Mouse (Mus musculus): ENCODE measurements at regions not wholly inside any gene's neighbourhood (a gene's known extent, or its start where the extent isn't known, plus 50 kb on each side); places are given as distances from the start of the nearest gene placed in this dataset.

DNA sequence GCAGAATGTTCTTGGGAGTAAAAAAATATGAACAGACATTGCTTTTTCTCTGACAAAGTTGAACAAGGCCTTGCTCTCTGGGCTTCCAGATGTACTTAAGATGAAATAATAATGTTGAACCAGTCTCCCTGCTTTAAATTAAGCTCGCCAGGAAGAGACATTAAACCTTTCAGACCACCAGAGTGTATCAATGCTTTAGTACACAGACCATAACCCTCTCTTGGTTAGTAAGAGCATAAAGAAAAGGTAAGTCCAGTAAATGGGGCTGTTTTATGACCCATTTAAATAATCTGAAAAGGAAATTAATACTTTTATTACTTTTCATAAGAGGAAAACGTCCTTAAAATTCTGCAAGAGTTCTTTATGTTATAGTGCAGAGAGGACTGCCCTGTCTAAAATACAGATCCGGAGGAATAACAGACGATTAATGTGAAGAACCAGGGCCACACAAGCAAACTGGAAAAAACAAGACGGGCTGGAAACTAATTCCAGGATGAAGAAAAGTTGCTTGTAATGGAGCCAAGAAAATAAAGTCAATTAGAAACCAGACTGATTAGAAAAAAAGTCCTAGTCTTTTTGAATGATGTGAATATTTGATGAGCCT lies 74.4 kb downstream of the Mettl11b start:
- WGBS = 68% methylated on average over 5 of the region's 5 CpGs
- Histone ChIP-seq H3K9me3 (no peaks in the 10 kb centered on the region), H3K4me1 (replicated peaks) (no peaks in the 10 kb centered on the region), H3K27ac (no peak overlapping the region), H3K9ac (no peak overlapping the region), H3K4me2 (replicated peaks) (no peak overlapping the region), H3K36me3 (no peaks in the 10 kb centered on the region), H3K4me3 (replicated peaks) (no peak overlapping the region), H3K27me3 (replicated peaks) (no peaks in the 10 kb centered on the region)
- ATAC-seq = no peak

DNA sequence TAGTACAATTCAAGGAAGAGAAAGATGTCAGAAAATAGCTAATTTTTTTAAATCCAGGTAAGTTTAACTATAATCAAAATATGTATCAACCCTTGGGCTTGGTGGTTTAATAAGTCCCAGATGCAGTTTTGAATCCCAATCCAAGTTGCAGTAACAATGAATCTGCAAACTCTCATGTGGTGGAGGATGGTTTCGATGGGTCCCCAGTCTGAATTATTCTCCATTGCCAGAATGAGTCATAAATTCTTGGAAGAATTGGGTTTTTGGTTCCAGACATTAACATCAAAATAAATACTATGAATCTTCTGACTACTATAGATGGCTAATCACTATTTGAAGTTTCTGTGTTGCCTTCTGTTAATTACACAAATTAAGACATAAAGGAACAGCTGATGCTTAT lies 82.9 kb downstream of the Mettl11b start:
- 88% methylated on average over 1 of the region's 1 CpGs for WGBS
- Histone ChIP-seq H3K9me3 (no peaks in the 10 kb centered on the region), H3K27me3 (replicated peaks) (no peaks in the 10 kb centered on the region), H3K4me1 (replicated peaks) (no peaks in the 10 kb centered on the region), H3K27ac (no peak overlapping the region), H3K4me2 (replicated peaks) (no peak overlapping the region), H3K4me3 (replicated peaks) (no peak overlapping the region), H3K9ac (no peak overlapping the region), H3K36me3 (no peaks in the 10 kb centered on the region)
- ATAC-seq = no peak

DNA sequence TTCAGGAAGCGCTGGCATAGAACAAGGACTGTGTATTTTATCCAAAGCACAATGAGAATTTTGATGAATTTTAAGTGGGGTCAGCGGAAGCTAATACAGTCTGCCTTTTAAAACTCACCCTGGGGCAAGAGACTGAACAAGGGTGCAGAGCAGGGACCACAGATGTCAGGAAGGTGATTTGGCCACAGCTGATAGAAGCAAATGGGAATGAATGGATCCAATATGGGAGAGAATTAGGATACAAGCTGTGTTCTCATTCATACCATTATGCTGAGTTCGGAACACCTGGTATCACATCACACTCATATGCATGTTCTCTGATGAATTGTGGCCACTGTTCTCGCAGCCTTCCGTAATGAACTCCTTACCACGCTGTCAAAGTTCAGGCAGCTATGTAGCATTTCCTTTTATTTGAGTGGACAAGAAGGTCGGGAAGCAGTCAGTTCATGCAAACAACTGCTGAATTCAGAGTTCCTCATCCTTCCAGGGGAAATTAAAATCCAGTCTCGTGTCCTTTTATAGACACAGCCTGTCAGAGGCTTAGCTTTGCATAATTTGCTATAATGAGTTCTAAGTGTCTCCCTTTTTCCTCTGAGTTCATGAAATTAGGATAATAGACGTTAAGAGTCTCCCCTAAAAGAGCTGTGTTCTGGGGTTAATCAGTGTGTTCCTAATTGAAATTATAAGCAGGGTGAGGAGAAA lies 84.4 kb downstream of the Mettl11b start:
- Histone ChIP-seq H3K4me1 (replicated peaks) (no peaks in the 10 kb centered on the region), H3K4me3 (replicated peaks) (no peak overlapping the region), H3K36me3 (no peaks in the 10 kb centered on the region), H3K27ac (no peak overlapping the region), H3K9ac (no peak overlapping the region), H3K4me2 (replicated peaks) (no peak overlapping the region), H3K27me3 (replicated peaks) (no peaks in the 10 kb centered on the region), H3K9me3 (no peaks in the 10 kb centered on the region)
- no peak for ATAC-seq
- WGBS = 68% methylated on average over 9 of the region's 9 CpGs

DNA sequence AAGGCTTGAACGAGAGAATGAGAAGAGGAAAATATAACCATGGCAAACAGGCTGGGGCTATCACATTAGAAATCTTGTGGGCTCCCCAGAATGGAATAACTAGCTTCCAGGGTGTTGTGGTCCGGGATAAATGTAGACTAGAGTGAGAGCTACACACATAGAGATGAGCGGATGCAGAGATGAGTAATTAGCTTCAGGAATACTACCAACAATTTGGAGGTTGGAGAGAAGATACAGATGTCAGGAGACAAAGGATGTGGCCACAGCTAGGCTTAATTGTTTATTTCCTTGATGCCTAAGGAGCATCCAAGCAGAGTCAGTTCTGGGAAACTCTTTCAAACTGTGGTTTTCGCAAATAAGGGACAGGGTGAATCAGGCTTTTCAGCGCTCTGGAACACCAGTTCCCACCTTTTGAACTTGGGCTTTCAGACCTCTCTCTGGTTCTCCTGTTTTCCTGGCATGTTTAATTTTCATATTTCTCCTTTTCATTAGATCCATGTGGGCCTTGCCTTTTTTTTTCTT lies 94.7 kb downstream of the Mettl11b start:
- no peaks in the 10 kb centered on the region for H3K9me3 ChIP-seq
- no peak overlapping the region for H3K9ac ChIP-seq
- H3K27me3 ChIP-seq (replicated peaks) = no peaks in the 10 kb centered on the region
- no peak for ATAC-seq
- WGBS = 78% methylated on average over 5 of the region's 5 CpGs
- no peaks in the 10 kb centered on the region for H3K36me3 ChIP-seq
- no peak overlapping the region for H3K4me2 ChIP-seq (replicated peaks)
- H3K4me1 ChIP-seq (replicated peaks) = no peaks in the 10 kb centered on the region
- H3K4me3 ChIP-seq (replicated peaks) = no peak overlapping the region
- H3K27ac ChIP-seq = no peak overlapping the region

DNA sequence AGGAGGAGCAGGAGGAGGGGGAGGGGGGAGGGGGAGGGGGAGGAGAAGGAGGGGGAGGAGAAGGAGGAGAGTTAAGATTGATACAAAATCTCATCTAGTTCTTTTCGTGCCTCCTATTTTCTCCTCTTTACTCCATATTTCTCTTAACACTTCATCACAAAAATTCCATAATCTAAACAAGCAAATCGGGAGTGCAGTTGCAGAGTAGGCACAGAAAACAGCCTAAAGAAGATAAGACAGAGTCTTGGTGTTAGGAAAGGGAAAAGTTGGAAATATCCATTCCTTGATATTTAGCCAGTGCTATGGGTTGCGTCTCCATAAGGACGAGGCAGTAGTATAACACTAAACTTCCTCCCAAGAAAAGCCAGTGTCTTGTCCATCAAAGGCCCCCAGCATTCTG lies 100.1 kb downstream of the Mettl11b start:
- Histone ChIP-seq H3K27ac (no peak overlapping the region), H3K4me3 (replicated peaks) (no peak overlapping the region), H3K27me3 (replicated peaks) (no peaks in the 10 kb centered on the region), H3K9ac (no peak overlapping the region), H3K36me3 (no peaks in the 10 kb centered on the region), H3K4me1 (replicated peaks) (no peaks in the 10 kb centered on the region), H3K4me2 (replicated peaks) (no peak overlapping the region), H3K9me3 (no peaks in the 10 kb centered on the region)
- WGBS = 88% methylated on average over 4 of the region's 4 CpGs
- no peak for ATAC-seq

DNA sequence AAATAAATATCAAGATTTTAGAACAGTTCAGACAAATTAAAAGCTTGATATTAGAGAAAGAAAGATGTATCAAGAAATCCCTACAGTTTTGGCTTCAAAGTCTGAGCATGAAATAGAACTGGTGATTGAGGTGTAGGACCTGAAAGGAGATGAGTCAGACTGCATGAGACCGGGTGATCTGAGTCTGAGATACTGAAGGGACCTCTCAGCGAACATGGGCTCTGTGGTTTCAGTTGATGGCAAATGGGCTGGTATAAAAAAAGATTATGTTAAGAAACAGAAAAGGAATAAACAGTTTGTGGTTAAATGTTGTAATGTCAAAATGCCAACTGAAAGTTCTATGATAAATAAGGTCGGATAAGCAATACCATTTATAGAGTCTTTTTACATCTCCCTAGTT lies 103.7 kb downstream of the Mettl11b start:
- Histone ChIP-seq H3K4me3 (replicated peaks) (no peak overlapping the region), H3K27ac (no peak overlapping the region), H3K27me3 (replicated peaks) (no peaks in the 10 kb centered on the region), H3K4me1 (replicated peaks) (no peaks in the 10 kb centered on the region), H3K9me3 (no peaks in the 10 kb centered on the region), H3K4me2 (replicated peaks) (no peak overlapping the region), H3K36me3 (no peaks in the 10 kb centered on the region), H3K9ac (no peak overlapping the region)
- ATAC-seq = no peak
- WGBS = 84% methylated on average over 3 of the region's 3 CpGs

DNA sequence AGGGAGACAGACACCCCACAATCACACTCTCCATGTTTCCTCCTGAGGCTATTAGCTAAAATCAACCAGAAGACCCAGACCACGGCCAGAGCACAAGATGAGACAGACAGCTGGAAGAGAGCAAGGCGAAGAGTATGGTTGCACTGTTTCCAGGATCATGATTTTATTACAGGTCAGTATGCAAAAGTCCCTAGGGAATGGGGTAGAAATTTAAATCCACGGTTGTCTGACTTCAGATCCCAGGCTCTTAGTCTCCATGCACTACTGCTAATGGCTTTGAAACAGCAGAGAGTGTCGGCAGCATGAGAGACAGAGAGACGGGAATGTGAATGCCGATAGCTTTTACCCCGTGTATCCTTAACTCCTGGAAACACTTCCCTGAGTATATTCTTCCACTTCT lies 105.2 kb downstream of the Mettl11b start:
- H3K4me2 ChIP-seq (replicated peaks) = no peak overlapping the region
- H3K9ac ChIP-seq = no peak overlapping the region
- no peak overlapping the region for H3K4me3 ChIP-seq (replicated peaks)
- no peaks in the 10 kb centered on the region for H3K36me3 ChIP-seq
- no peaks in the 10 kb centered on the region for H3K4me1 ChIP-seq (replicated peaks)
- H3K27ac ChIP-seq = no peak overlapping the region
- no peaks in the 10 kb centered on the region for H3K9me3 ChIP-seq
- ATAC-seq = no peak
- 65% methylated on average over 7 of the region's 7 CpGs for WGBS
- no peaks in the 10 kb centered on the region for H3K27me3 ChIP-seq (replicated peaks)

DNA sequence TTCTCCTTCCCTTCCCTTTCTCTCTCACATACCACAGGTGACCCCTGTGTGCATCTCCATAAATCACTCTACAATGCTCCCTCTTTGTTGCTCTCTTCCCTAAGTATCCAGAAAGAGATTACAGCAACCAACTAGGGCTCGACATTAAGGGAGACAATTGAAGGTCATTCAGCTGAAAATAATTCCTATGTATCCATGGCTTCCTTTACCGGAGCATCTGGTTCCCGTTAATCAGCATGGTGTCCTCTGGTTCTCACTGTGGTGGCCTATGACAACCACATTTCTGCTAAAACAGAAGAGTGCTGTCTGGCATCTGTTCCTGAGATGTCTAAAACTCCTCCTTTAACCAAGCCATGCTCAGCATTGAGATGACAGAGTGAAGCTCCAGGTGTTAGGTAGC lies 106.9 kb downstream of the Mettl11b start:
- Histone ChIP-seq H3K4me2 (replicated peaks) (no peak overlapping the region), H3K4me1 (replicated peaks) (no peaks in the 10 kb centered on the region), H3K4me3 (replicated peaks) (no peak overlapping the region), H3K27ac (no peak overlapping the region), H3K9me3 (no peaks in the 10 kb centered on the region), H3K27me3 (replicated peaks) (no peaks in the 10 kb centered on the region), H3K9ac (no peak overlapping the region), H3K36me3 (no peaks in the 10 kb centered on the region)
- ATAC-seq = no peak
- 57% methylated on average over 3 of the region's 3 CpGs for WGBS

DNA sequence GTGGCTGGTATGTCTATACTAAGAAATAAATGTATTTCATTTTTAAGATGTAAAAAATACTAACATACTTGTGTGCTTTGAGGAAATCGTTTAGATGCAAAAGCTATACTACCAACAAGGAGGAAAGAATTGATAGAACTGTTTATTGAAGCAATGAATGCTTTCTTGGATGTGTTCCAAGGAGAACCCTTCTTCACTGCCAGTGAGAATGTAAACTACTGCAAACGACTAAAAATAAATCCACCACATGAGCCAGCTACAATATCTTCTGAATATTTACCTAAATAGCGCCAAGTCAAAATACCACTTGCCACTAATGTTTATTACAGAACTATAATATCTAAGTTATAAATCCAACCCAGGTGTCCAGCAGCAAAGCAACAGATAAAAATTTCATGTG lies 108.4 kb downstream of the Mettl11b start:
- no peak for ATAC-seq
- 40% methylated on average over 3 of the region's 3 CpGs for WGBS
- Histone ChIP-seq H3K27ac (no peak overlapping the region), H3K9ac (no peak overlapping the region), H3K4me1 (replicated peaks) (no peaks in the 10 kb centered on the region), H3K9me3 (no peaks in the 10 kb centered on the region), H3K36me3 (no peaks in the 10 kb centered on the region), H3K27me3 (replicated peaks) (no peaks in the 10 kb centered on the region), H3K4me2 (replicated peaks) (no peak overlapping the region), H3K4me3 (replicated peaks) (no peak overlapping the region)

DNA sequence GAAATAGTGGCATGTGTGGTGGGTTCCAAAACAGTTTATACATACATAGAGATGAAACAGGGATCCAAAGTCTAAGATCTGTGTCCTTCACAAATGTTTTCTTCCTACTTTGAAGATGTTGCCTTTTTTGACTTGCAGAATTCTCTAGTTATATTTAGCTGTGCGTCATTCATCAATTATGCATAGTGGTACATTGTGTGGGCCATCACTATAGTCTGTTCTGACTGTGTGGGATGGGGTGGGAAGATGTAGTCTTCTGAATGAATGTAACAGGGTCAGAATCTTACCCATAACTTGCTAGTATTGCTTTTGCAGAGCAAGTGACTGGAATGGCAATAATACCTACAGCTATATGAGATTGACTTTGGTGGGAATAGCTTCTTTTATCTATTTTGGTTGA lies 116.6 kb downstream of the Mettl11b start:
- no peak overlapping the region for H3K4me2 ChIP-seq (replicated peaks)
- no peaks in the 10 kb centered on the region for H3K4me1 ChIP-seq (replicated peaks)
- H3K36me3 ChIP-seq = no peaks in the 10 kb centered on the region
- WGBS = 100% methylated on average over 1 of the region's 1 CpGs
- no peak for ATAC-seq
- H3K9me3 ChIP-seq = no peaks in the 10 kb centered on the region
- no peaks in the 10 kb centered on the region for H3K27me3 ChIP-seq (replicated peaks)
- no peak overlapping the region for H3K4me3 ChIP-seq (replicated peaks)
- no peak overlapping the region for H3K27ac ChIP-seq
- no peak overlapping the region for H3K9ac ChIP-seq

DNA sequence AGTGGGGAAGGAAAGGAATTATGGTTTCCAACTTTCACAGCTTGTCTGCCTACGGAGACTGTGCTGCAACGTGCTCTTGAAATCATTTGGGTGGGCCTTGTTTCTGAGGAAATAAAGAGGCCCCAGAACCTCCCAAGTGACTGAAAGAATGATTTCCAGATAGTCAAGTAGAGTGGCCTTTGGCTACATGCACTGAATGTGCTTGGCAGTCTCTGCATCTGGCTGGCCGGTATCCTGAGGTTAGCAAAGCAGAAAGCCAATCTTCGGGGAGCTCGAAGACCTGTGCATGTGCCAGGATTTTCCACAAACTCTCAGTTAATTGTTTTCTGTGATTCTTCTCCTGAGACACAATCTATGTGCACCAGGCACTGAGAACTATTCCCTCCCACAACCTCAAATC lies 117.3 kb downstream of the Mettl11b start:
- H3K4me2 ChIP-seq (replicated peaks) = no peak overlapping the region
- WGBS = 85% methylated on average over 5 of the region's 5 CpGs
- H3K36me3 ChIP-seq = no peaks in the 10 kb centered on the region
- no peaks in the 10 kb centered on the region for H3K9me3 ChIP-seq
- no peak overlapping the region for H3K9ac ChIP-seq
- ATAC-seq = no peak
- no peaks in the 10 kb centered on the region for H3K27me3 ChIP-seq (replicated peaks)
- H3K4me3 ChIP-seq (replicated peaks) = no peak overlapping the region
- no peaks in the 10 kb centered on the region for H3K4me1 ChIP-seq (replicated peaks)
- no peak overlapping the region for H3K27ac ChIP-seq

DNA sequence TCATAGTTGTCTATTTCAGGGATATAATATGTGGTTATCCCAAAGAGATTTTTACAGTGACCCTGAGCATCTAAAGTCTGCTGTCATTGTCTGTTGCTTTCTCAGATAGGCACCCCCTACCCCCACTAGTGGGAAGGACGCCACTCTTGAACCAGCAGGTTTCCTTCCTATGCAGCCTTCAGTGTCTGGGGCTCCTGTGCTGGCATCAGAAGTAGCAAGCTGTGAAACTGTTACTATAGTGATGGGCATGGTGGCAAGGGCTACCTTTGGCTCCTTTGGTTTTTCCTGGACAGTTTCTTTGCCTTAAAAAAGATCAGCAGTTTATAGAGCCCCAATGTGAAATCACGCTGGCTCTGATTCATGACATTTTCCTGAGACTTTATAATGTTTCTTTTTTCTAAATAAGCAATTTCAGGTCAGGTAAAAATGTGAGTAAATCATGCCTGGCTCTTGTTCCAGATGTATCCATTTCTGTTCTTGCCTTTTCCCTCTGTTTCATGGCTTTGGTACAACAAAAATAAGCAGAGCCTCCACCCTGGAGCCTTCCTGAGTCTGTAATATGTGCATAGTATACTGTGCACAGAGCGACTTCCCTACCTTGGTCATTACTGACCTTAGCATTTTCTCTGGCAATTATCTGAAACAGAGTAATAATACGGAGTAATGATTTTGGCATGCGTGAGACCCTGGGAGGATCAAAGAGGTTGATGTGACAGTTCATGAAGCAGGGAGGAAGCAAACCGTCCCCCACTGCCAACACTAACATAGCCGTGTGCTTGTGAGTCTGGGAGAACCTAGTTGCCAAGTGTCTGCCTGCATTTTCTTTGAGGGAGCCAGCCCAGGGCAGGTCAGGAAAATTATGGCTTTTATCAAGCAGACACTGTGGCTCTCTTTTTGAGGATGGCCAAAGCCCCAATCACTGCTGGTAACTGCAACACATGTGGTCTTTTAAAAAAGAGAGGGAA lies 124.8 kb downstream of the Mettl11b start:
- H3K27ac ChIP-seq = no peak overlapping the region
- no peak overlapping the region for H3K4me3 ChIP-seq (replicated peaks)
- no peak for ATAC-seq
- H3K9ac ChIP-seq = no peak overlapping the region
- no peaks in the 10 kb centered on the region for H3K36me3 ChIP-seq
- no peaks in the 10 kb centered on the region for H3K4me1 ChIP-seq (replicated peaks)
- no peaks in the 10 kb centered on the region for H3K9me3 ChIP-seq
- 64% methylated on average over 7 of the region's 7 CpGs for WGBS
- no peak overlapping the region for H3K4me2 ChIP-seq (replicated peaks)
- H3K27me3 ChIP-seq (replicated peaks) = no peaks in the 10 kb centered on the region

Data from intestine, embryonic 15.5 days (tissue).